Mouse (Mus musculus) testis, adult 2 months (tissue): ENCODE measurements around the gene Zfp982.

Experiments used
- CTCF ChIP-seq: fragments of 200-500 bp; IDR thresholded peaks from 2 replicates; pipeline ENCODE4 v1.5.1; 2012; ENCODE audit warnings: low read depth, mild to moderate bottlenecking, inconsistent platforms, low read length, moderate library complexity; ENCODE audit not compliant: control insufficient read depth, insufficient read depth, insufficient replicate concordance
- POLR2A ChIP-seq: fragments of 200-500 bp; IDR thresholded peaks from 2 replicates; pipeline ENCODE4 v1.6.1; 2012; ENCODE audit warnings: low read depth, mild to moderate bottlenecking, inconsistent platforms, low read length, moderate library complexity; ENCODE audit not compliant: control insufficient read depth

DNA sequence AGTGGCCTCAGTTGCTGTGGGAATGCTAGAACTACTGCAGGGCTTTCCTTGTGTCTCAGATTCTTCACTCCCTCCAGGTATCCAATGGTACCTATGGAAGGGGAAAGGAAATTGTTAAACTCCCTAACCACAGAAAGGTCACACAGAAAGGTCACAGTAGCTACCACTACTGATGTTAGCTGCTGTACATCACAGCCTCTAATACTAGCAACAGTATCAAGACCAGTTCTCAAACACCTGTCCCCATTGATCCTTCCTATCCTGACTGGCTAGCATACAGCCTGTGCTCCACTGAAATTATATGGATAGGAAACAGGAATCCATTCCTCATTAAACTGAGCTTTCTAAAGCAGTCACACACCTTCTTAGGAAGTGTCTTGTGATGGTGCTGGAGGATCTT, 27.9 kb downstream of the Zfp982 start:
- no peak for TF ChIP-seq CTCF
- no peak for TF ChIP-seq POLR2A
